Mouse (Mus musculus): ENCODE data around the gene Calhm3.
A peak's percentile ranks its signal among the peaks of the same experiment; 100 is the strongest.

Calhm3 gene

GRCm38 (mm10) chr19:47157664-47158063, at the start of gene Calhm3:
Calhm3 (minus strand) TSS chr19:47157764.
- no peak for DNase-seq (ENCODE audit: low read depth, low spot score)

GRCm38 (mm10) chr19:47206126-47206525, 48.6 kb upstream of the Calhm3 start:
- no peak for DNase-seq (ENCODE audit: low read depth, low spot score)

GRCm38 (mm10) chr19:47204653-47205052, 47.1 kb upstream of the Calhm3 start:
- DNase-seq (ENCODE audit: low read depth, low spot score), result no peak

GRCm38 (mm10) chr19:47203042-47203441, 45.5 kb upstream of the Calhm3 start:
- DNase-seq (ENCODE audit: low read depth, low spot score), result no peak

GRCm38 (mm10) chr19:47202429-47202828, 44.9 kb upstream of the Calhm3 start:
- peak; percentile 38 for DNase-seq (ENCODE audit: low read depth, low spot score)

GRCm38 (mm10) chr19:47201972-47202371, 44.4 kb upstream of the Calhm3 start:
- no peak for DNase-seq (ENCODE audit: low read depth, low spot score)

- no peak for DNase-seq (ENCODE audit: low read depth, low spot score)
These were observed 41.2 kb upstream of the Calhm3 start for GRCm38 (mm10) chr19:47198671-47199350.

GRCm38 (mm10) chr19:47192158-47192557, 34.6 kb upstream of the Calhm3 start:
- DNase-seq (ENCODE audit: low read depth, low spot score), result no peak

GRCm38 (mm10) chr19:47188515-47189128, 31.1 kb upstream of the Calhm3 start:
- no peak for DNase-seq (ENCODE audit: low read depth, low spot score)

GRCm38 (mm10) chr19:47186514-47187275, 29.1 kb upstream of the Calhm3 start:
- DNase-seq (ENCODE audit: low read depth, low spot score), result no peak

- DNase-seq (ENCODE audit: low read depth, low spot score), result no peak
These were observed 27.2 kb upstream of the Calhm3 start for GRCm38 (mm10) chr19:47184736-47185135.

- DNase-seq (ENCODE audit: low read depth, low spot score), result no peak
These were observed 26.7 kb upstream of the Calhm3 start for GRCm38 (mm10) chr19:47184221-47184620.

- no peak for DNase-seq (ENCODE audit: low read depth, low spot score)
These were observed 22.4 kb upstream of the Calhm3 start for GRCm38 (mm10) chr19:47180011-47180410.

GRCm38 (mm10) chr19:47179272-47179809, 21.8 kb upstream of the Calhm3 start:
- DNase-seq (ENCODE audit: low read depth, low spot score), result peak; percentile 70

- peak; percentile 95 for DNase-seq (ENCODE audit: low read depth, low spot score)
These were observed 21.1 kb upstream of the Calhm3 start, which contains the start of gene Neurl1a for GRCm38 (mm10) chr19:47178431-47179271. Neurl1a (plus strand) TSS chr19:47178820.

- DNase-seq (ENCODE audit: low read depth, low spot score), result peak; percentile 93
These were observed 20.4 kb upstream of the Calhm3 start for GRCm38 (mm10) chr19:47178001-47178400.

GRCm38 (mm10) chr19:47176916-47177505, 19.4 kb upstream of the Calhm3 start:
- no peak for DNase-seq (ENCODE audit: low read depth, low spot score)

- DNase-seq (ENCODE audit: low read depth, low spot score), result peak; percentile 52
These were observed 17.9 kb upstream of the Calhm3 start for GRCm38 (mm10) chr19:47175472-47175871.

GRCm38 (mm10) chr19:47174515-47174914, 17.0 kb upstream of the Calhm3 start:
- peak; percentile 65 for DNase-seq (ENCODE audit: low read depth, low spot score)

- peak; percentile 87 for DNase-seq (ENCODE audit: low read depth, low spot score)
These were observed 11.3 kb upstream of the Calhm3 start for GRCm38 (mm10) chr19:47168793-47169412.

All from R1 (cell line).